Mouse (Mus musculus) intestine, embryonic 16.5 days (tissue): Measurements from ENCODE around the gene Sugct. TPM values are rescaled to one million over a fixed set of nuclear protein-coding genes. Genes with fewer than 3 reads are reported as not detected.

Experiments used
- ATAC-seq: fragments of 200-750 bp; cut with Nextera tagmentation; 2 replicates; pipeline ENCODE4 v1.8.0; 2017; ENCODE audit warnings: moderate TSS enrichment, moderate library complexity
- H3K27ac ChIP-seq: fragments of 300-500 bp; sonication (generic); 2 replicates; pipeline ENCODE4 v1.5.1; 2014; ENCODE audit warnings: mild to moderate bottlenecking, low read length
- H3K27me3 ChIP-seq: fragments of 300-500 bp; sonication (generic); replicated peaks from 2 replicates; pipeline ENCODE4 v1.6.1; 2014; ENCODE audit warnings: low read length, control low read depth, mixed read lengths; ENCODE audit not compliant: control insufficient read depth, insufficient read depth
- H3K36me3 ChIP-seq: fragments of 300-500 bp; sonication (generic); 2 replicates; pipeline ENCODE4 v1.6.1; 2014; ENCODE audit warnings: low read length, control low read depth; ENCODE audit not compliant: control insufficient read depth, insufficient read depth
- H3K4me1 ChIP-seq: fragments of 300-500 bp; sonication (generic); 2 replicates; pipeline ENCODE4 v1.6.1; 2014; ENCODE audit warnings: low read length, control low read depth, mixed read lengths; ENCODE audit not compliant: control insufficient read depth, insufficient read depth
- H3K4me2 ChIP-seq: fragments of 300-500 bp; sonication (generic); 2 replicates; pipeline ENCODE4 v1.6.1; 2014; ENCODE audit warnings: low read depth, low read length, control low read depth
- H3K4me3 ChIP-seq: fragments of 300-500 bp; sonication (generic); 2 replicates; pipeline ENCODE4 v1.5.1; 2014; ENCODE audit warnings: mild to moderate bottlenecking, low read length
- H3K9ac ChIP-seq: fragments of 300-500 bp; sonication (generic); 2 replicates; pipeline ENCODE4 v1.6.1; 2014; ENCODE audit warnings: low read depth, low read length
- H3K9me3 ChIP-seq: fragments of 300-500 bp; sonication (generic); 2 replicates; pipeline ENCODE4 v1.6.1; 2016; ENCODE audit warnings: low read length, control low read depth; ENCODE audit not compliant: control insufficient read depth
- WGBS: fragments of 180-500 bp; shearing (Covaris S2); extraction: QIAGEN DNeasy Blood & Tissue Kit; methylation state at CpG from one replicate; pipeline ENCODE4 v1.1.7; 2014; 5-methylcytosine and 5-hydroxymethylcytosine counted together
- polyA plus RNA-seq: library from polyadenylated mRNA; unstranded; fragments of >200 nt; fragmentation: Nextera tagmentation; extraction: Ambion mirVana; gene quantifications from 2 replicates; pipeline ENCODE4 v1.2.1, GENCODE M21; 2015

Sugct gene
- polyA plus RNA-seq, 1 experiment from 2014 or later: 7.9 TPM

DNA sequence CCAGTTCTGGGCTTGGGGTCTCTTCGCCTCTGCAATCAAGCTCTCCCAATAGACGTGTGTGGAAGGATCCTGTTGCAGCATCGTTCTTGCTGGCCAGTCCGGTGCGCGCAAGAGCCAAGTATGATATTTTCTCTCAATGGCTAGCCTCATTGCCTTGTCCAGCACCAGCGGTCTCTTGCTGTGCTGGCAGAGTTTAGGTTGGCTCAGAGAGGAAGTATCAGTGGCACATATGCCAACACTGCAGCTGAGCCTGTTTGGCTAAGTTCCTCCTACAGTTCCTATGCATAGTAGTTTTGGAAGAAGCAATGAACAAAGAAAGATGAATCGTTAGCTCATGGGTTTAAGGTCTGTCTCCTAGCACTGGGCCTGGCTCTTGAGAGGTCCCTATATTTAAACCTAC is 352.5 kb downstream of the Sugct start:
- WGBS: 93% methylated on average over 8 of the region's 8 CpGs
- ATAC-seq: no peak
- Histone ChIP-seq H3K27ac (no peak overlapping the region), H3K9ac (no peak overlapping the region), H3K36me3 (no peaks in the 10 kb centered on the region), H3K4me2 (no peak overlapping the region), H3K27me3 (no peaks in the 10 kb centered on the region), H3K9me3 (no peaks in the 10 kb centered on the region), H3K4me1 (no peaks in the 10 kb centered on the region), H3K4me3 (no peak overlapping the region)

DNA sequence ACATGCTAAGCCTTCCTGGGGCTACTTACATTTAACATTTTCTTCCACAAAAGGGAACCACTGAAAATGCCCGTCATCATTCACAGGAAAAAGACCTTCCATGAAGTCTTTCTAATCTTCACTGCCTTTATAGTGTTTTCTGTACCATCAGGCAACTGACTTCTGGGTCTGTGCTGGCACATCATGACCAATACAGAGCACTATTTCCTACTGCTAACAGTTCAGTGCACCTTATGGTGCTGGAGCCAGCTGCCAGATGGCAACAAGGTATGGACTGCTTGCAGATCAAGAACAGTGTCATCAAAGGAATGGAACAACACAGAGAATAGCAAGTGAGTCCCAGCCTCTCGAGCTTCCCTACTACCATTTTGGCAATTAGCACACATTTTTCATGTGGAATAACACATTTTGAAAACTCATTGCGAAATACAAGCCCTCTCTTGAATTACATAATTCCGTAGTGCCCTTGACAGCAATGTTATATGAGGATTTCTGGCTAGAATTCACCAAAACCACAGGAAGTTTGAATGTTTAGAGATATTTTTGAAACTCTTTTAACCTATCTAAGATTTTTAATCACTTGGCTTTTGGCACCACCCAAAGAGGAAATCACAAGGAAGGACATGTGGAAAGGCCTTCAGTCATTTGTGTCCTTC is 359.3 kb downstream of the Sugct start:
- Histone ChIP-seq H3K4me3 (no peak overlapping the region), H3K9ac (no peak overlapping the region), H3K4me2 (no peak overlapping the region), H3K27me3 (no peaks in the 10 kb centered on the region), H3K27ac (no peak overlapping the region), H3K9me3 (no peaks in the 10 kb centered on the region), H3K36me3 (no peaks in the 10 kb centered on the region), H3K4me1 (no peaks in the 10 kb centered on the region)
- no peak for ATAC-seq
- WGBS: 84% methylated on average over 4 of the region's 4 CpGs

DNA sequence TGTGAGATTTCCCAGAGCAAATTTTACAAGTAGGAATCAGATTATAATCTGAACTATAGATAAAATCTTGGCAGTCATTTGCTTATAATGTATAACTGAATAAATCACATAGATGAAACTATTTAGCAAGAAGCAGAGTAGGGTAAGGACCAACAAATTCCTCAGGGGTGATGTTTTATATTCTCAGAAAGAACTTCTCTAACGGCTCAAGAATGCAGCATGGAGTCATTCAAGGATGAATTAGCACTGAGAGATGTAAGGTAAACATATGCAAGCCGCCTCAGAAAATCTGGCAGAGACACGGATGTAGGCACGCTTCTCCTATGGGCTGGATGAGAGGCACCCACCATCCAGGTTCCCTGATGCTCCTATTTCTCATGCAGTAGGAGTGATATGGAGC is 368.5 kb downstream of the Sugct start:
- H3K4me3 ChIP-seq: no peak overlapping the region
- no peaks in the 10 kb centered on the region for H3K27me3 ChIP-seq
- no peak overlapping the region for H3K27ac ChIP-seq
- H3K4me1 ChIP-seq: no peaks in the 10 kb centered on the region
- ATAC-seq: no peak
- no peaks in the 10 kb centered on the region for H3K36me3 ChIP-seq
- WGBS: 45% methylated on average over 4 of the region's 4 CpGs
- no peak overlapping the region for H3K4me2 ChIP-seq
- H3K9ac ChIP-seq: no peak overlapping the region
- no peaks in the 10 kb centered on the region for H3K9me3 ChIP-seq

- no peak for ATAC-seq
- WGBS: 85% methylated on average over 4 of the region's 4 CpGs
These were observed 393.8 kb downstream of the Sugct start for GRCm38 (mm10) chr13:17301590-17301989.

GRCm38 (mm10) chr13:17297462-17298005 is 397.8 kb downstream of the Sugct start:
- Histone ChIP-seq H3K36me3 (no peaks in the 10 kb centered on the region), H3K27ac (no peak overlapping the region), H3K27me3 (no peaks in the 10 kb centered on the region), H3K4me2 (no peak overlapping the region), H3K9ac (no peak overlapping the region), H3K9me3 (no peaks in the 10 kb centered on the region), H3K4me1 (0 out of 2 replicates have a peak, but pooled peaks cover 2% of the 10 kb centered on the region), H3K4me3 (no peak overlapping the region)
- ATAC-seq: no peak
- 50% methylated on average over 1 of the region's 1 CpGs for WGBS

More at GRCm38 (mm10) chr13:17301590-17301989, 393.8 kb downstream of the Sugct start:
- no peak overlapping the region for H3K4me2 ChIP-seq
- H3K4me3 ChIP-seq: no peak overlapping the region
- H3K4me1 ChIP-seq: 0 out of 2 replicates have a peak, but pooled peaks cover 2% of the 10 kb centered on the region
- H3K27ac ChIP-seq: no peak overlapping the region
- no peaks in the 10 kb centered on the region for H3K36me3 ChIP-seq
- H3K27me3 ChIP-seq: no peaks in the 10 kb centered on the region
- no peak overlapping the region for H3K9ac ChIP-seq
- H3K9me3 ChIP-seq: no peaks in the 10 kb centered on the region

- Histone ChIP-seq H3K4me3 (no peak overlapping the region), H3K4me2 (no peak overlapping the region), H3K9me3 (no peaks in the 10 kb centered on the region), H3K4me1 (0 out of 2 replicates have a peak, but pooled peaks cover 2% of the 10 kb centered on the region), H3K36me3 (no peaks in the 10 kb centered on the region), H3K9ac (no peak overlapping the region), H3K27me3 (no peaks in the 10 kb centered on the region), H3K27ac (no peak overlapping the region)
- 35% methylated on average over 4 of the region's 4 CpGs for WGBS
- ATAC-seq: no peak
These were observed 398.4 kb downstream of the Sugct start for GRCm38 (mm10) chr13:17296912-17297311.

- no peaks in the 10 kb centered on the region for H3K27me3 ChIP-seq
- peaks cover 4% of the 10 kb centered on the region; the same call in 1 of the 2 replicates for H3K4me1 ChIP-seq
- H3K9me3 ChIP-seq: no peaks in the 10 kb centered on the region
- H3K4me3 ChIP-seq: no peak overlapping the region
- H3K4me2 ChIP-seq: no peak overlapping the region
- WGBS: 49% methylated on average over 3 of the region's 3 CpGs
- no peak overlapping the region for H3K27ac ChIP-seq
- H3K36me3 ChIP-seq: no peaks in the 10 kb centered on the region
- ATAC-seq: no peak
- H3K9ac ChIP-seq: no peak overlapping the region
These were observed 398.9 kb downstream of the Sugct start for GRCm38 (mm10) chr13:17296460-17296859.

GRCm38 (mm10) chr13:17291057-17291456 is 404.3 kb downstream of the Sugct start:
- ATAC-seq: no peak
- Histone ChIP-seq H3K27ac (no peak overlapping the region), H3K4me3 (no peak overlapping the region), H3K36me3 (no peaks in the 10 kb centered on the region), H3K4me2 (no peak overlapping the region), H3K4me1 (peaks cover 5% of the 10 kb centered on the region), H3K9ac (no peak overlapping the region), H3K9me3 (no peaks in the 10 kb centered on the region), H3K27me3 (no peaks in the 10 kb centered on the region)
- 51% methylated on average over 3 of the region's 3 CpGs for WGBS

- Histone ChIP-seq H3K4me1 (peaks cover 5% of the 10 kb centered on the region), H3K27me3 (no peaks in the 10 kb centered on the region), H3K4me3 (no peak overlapping the region), H3K9me3 (no peaks in the 10 kb centered on the region), H3K36me3 (no peaks in the 10 kb centered on the region), H3K4me2 (no peak overlapping the region), H3K9ac (no peak overlapping the region), H3K27ac (no peak overlapping the region)
- no peak for ATAC-seq
- WGBS: 56% methylated on average over 1 of the region's 1 CpGs
These were observed 407.0 kb downstream of the Sugct start for GRCm38 (mm10) chr13:17288377-17288776.
